Mouse (Mus musculus) C2C12 (cell line): ENCODE measurements around the gene Prtg. TPM values are rescaled to one million over a fixed set of nuclear protein-coding genes. Genes with fewer than 3 reads are reported as not detected.

Source experiments
- H3K27me3 ChIP-seq: one replicate; pipeline ENCODE4 v1.6.1; 2011; ENCODE audit not compliant: control insufficient read depth, insufficient read depth, insufficient read length
- H3K36me3 ChIP-seq: one replicate; pipeline ENCODE4 v1.6.1; 2011; ENCODE audit not compliant: control insufficient read depth, insufficient read depth
- H3K4me3 ChIP-seq: one replicate; pipeline ENCODE4 v1.5.1; 2011; ENCODE audit warnings: mild to moderate bottlenecking, control low read depth; ENCODE audit not compliant: poor library complexity, insufficient read depth, severe bottlenecking
- H3K79me2 ChIP-seq: one replicate; pipeline ENCODE4 v1.6.1; 2011; ENCODE audit not compliant: control insufficient read depth, insufficient read depth
- H3K79me3 ChIP-seq: one replicate; pipeline ENCODE4 v1.6.1; 2011; ENCODE audit warnings: low read depth, control low read depth
- H3ac ChIP-seq: one replicate; pipeline ENCODE3; 2011; ENCODE audit warnings: low read depth; ENCODE audit not compliant: control insufficient read depth, insufficient read length
- CEBPB ChIP-seq: IDR thresholded peaks from one replicate; pipeline ENCODE4 v1.6.1; 2011; ENCODE audit warnings: low read depth, mild to moderate bottlenecking, control low read depth, moderate library complexity
- CTCF ChIP-seq: IDR thresholded peaks from one replicate; pipeline ENCODE4 v1.5.1; 2011; ENCODE audit not compliant: control insufficient read depth, insufficient read depth, insufficient read length
- FOSL1 ChIP-seq: IDR thresholded peaks from one replicate; pipeline ENCODE4 v1.8.0; 2011; ENCODE audit warnings: mild to moderate bottlenecking, low read length; ENCODE audit not compliant: poor library complexity, insufficient read depth, severe bottlenecking
- MAX ChIP-seq: IDR thresholded peaks from one replicate; pipeline ENCODE4 v1.6.1; 2011; ENCODE audit warnings: mild to moderate bottlenecking, control low read depth
- MYOD1 ChIP-seq: IDR thresholded peaks from one replicate; pipeline ENCODE4 v1.6.1; 2011; ENCODE audit warnings: low read depth; ENCODE audit not compliant: control insufficient read depth, insufficient read length
- MYOG ChIP-seq: IDR thresholded peaks from one replicate; pipeline ENCODE4 v1.6.1; 2011; ENCODE audit not compliant: control insufficient read depth, insufficient read length; ENCODE audit errors: extremely low read depth
- USF1 ChIP-seq: IDR thresholded peaks from one replicate; pipeline ENCODE4 v1.6.1; 2011; ENCODE audit warnings: low read depth, mild to moderate bottlenecking, control low read depth, moderate library complexity
- polyA plus RNA-seq: library from polyadenylated mRNA; unstranded; fragments of >200 nt; fragmentation: generic; extraction: Trizol; gene quantifications from one replicate; pipeline ENCODE4 v1.2.1, GENCODE M21; 2012; ENCODE audit warnings: missing spikeins

Prtg gene
- polyA plus RNA-seq, 1 experiment, result 0.59 TPM

- no peak for TF ChIP-seq MAX
- TF ChIP-seq USF1, result no peak
- no peak for TF ChIP-seq CTCF
- no peak for TF ChIP-seq MYOG
- TF ChIP-seq MYOD1, result no peak
- no peak for TF ChIP-seq FOSL1
- no peak for TF ChIP-seq CEBPB
- no peaks in the 10 kb centered on the region for H3K79me2 ChIP-seq
- no peaks in the 10 kb centered on the region for H3K79me3 ChIP-seq
- no peaks in the 10 kb centered on the region for H3K27me3 ChIP-seq
- no peaks in the 10 kb centered on the region for H3K36me3 ChIP-seq
- H3ac ChIP-seq, result no peak overlapping the region
- H3K4me3 ChIP-seq, result no peak overlapping the region
These were observed 27.5 kb downstream of the Prtg start for GRCm38 (mm10) chr9:72833992-72834696.

GRCm38 (mm10) chr9:72835007-72835406, 28.3 kb downstream of the Prtg start:
- no peaks in the 10 kb centered on the region for H3K27me3 ChIP-seq
- H3K79me2 ChIP-seq, result no peaks in the 10 kb centered on the region
- no peaks in the 10 kb centered on the region for H3K36me3 ChIP-seq
- no peaks in the 10 kb centered on the region for H3K79me3 ChIP-seq
- H3ac ChIP-seq, result no peak overlapping the region
- H3K4me3 ChIP-seq, result no peak overlapping the region
- no peak for TF ChIP-seq CEBPB
- TF ChIP-seq FOSL1, result no peak
- TF ChIP-seq MYOD1, result no peak
- TF ChIP-seq CTCF, result no peak
- TF ChIP-seq MYOG, result no peak
- no peak for TF ChIP-seq MAX
- no peak for TF ChIP-seq USF1

DNA sequence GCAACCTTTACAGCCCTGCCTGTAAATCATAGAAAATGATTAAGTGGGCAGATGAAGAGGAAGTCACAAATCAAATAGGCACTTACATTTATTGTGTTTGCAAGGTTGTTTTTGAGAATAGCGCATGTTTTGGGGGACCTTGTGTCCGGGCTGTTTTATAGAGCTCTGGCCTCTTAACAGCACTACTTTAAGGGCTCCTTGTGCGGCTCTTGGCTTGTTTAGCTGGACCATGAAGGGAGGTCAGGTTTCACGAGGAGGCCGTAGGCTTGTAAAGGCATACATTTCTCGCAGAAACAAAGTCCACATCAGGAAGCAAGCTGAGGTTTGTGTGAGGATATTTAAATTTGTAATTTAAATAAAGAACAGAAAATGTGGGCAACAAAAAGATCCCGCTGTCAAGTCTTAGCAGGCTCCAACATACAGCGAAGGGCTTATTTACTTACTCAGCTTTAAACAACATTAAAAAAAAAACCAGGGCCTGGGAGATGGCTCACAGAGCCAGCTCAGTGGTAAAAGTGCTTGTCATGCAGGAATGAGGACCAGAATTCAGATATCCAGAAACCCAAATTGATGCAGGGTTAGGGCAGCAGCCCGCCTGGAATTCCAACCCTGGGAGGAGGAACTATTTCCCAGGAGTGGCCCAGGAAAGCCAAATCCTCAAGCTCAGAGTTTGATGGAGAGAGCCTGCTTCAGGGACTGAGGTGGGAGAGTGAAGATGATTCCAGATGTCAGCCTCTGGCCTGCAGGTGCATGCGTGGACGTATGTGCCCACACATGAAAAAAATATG, 30.2 kb downstream of the Prtg start:
- Histone ChIP-seq H3K79me2 (no peaks in the 10 kb centered on the region), H3K36me3 (no peaks in the 10 kb centered on the region), H3K27me3 (no peaks in the 10 kb centered on the region), H3ac (no peak overlapping the region), H3K4me3 (no peak overlapping the region), H3K79me3 (no peaks in the 10 kb centered on the region)
- TF ChIP-seq CTCF (no peak), MAX (no peak), MYOG (no peak), FOSL1 (no peak), MYOD1 (no peak), CEBPB (no peak), USF1 (no peak)

DNA sequence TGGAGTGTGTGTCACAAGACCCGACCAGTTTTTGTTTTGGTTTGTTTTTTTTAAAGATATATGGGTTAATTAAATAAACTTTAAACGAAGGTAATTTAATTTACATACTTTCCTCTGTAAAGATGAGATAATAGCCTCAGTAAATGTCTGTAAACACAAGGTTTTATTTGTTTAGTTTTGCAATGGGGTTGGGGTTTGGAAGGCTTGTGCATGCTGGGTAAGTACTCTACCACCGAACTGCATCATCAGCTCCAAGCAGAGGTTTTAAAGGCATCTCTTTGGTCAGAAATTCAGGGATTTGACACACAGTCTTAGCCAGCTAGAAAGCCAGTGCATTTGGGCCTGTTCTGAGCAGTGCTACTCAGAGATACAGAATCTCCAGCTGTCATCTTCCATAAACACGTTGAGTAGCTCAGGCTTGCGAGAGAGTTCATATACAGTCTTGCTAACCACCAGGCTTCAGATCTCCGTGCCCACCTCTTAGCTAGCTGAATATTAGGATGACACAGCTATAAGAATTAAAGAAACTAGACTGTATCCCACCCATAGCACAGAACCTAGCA, 31.0 kb downstream of the Prtg start:
- Histone ChIP-seq H3K79me3 (no peaks in the 10 kb centered on the region), H3K79me2 (no peaks in the 10 kb centered on the region), H3K36me3 (no peaks in the 10 kb centered on the region), H3ac (no peak overlapping the region), H3K27me3 (no peaks in the 10 kb centered on the region), H3K4me3 (no peak overlapping the region)
- peak; percentile 6 for TF ChIP-seq MYOD1
- TF ChIP-seq FOSL1, result no peak

GRCm38 (mm10) chr9:72838256-72838655, 31.6 kb downstream of the Prtg start:
- H3K27me3 ChIP-seq, result no peaks in the 10 kb centered on the region
- no peak overlapping the region for H3K4me3 ChIP-seq
- H3K79me3 ChIP-seq, result no peaks in the 10 kb centered on the region
- no peaks in the 10 kb centered on the region for H3K79me2 ChIP-seq
- no peak for TF ChIP-seq MYOD1
- no peak for TF ChIP-seq MYOG
- TF ChIP-seq FOSL1, result peak; percentile 80
- TF ChIP-seq CEBPB, result no peak
- no peak for TF ChIP-seq CTCF
- TF ChIP-seq MAX, result no peak
- TF ChIP-seq USF1, result peak; percentile 91
- no peaks in the 10 kb centered on the region for H3K36me3 ChIP-seq
- no peak overlapping the region for H3ac ChIP-seq
